Mouse (Mus musculus) E14TG2a.4 (cell line): ENCODE measurements at regions not wholly inside any gene's neighbourhood (a gene's known extent, or its start where the extent isn't known, plus 50 kb on each side); places are given as distances from the start of the nearest gene placed in this dataset.

Experiments
- H3K27me3 ChIP-seq: 2 replicates; pipeline ENCODE4 v1.6.1; 2014; ENCODE audit warnings: low read length, control low read depth; ENCODE audit not compliant: insufficient read depth
- H3K36me3 ChIP-seq: 2 replicates; pipeline ENCODE4 v1.6.1; 2014; ENCODE audit warnings: low read length, control low read depth; ENCODE audit not compliant: insufficient read depth
- H3K4me1 ChIP-seq: replicated peaks from 2 replicates; pipeline ENCODE4 v1.6.1; 2014; ENCODE audit warnings: low read depth, low read length, control low read depth
- H3K4me3 ChIP-seq: replicated peaks from 2 replicates; pipeline ENCODE4 v1.5.1; 2014; ENCODE audit warnings: mild to moderate bottlenecking, low read length
- H3K9me3 ChIP-seq: 2 replicates; pipeline ENCODE4 v1.6.1; 2014; ENCODE audit warnings: low read length, control low read depth
- CTCF ChIP-seq: conservative IDR thresholded peaks from 2 replicates; pipeline ENCODE4 v1.5.1; 2014; ENCODE audit warnings: low read length
- NANOG ChIP-seq: IDR thresholded peaks from 2 replicates; pipeline ENCODE4 v1.6.1; 2014; ENCODE audit warnings: borderline replicate concordance, low read length, mixed read lengths
- POU5F1 ChIP-seq: IDR thresholded peaks from 2 replicates; pipeline ENCODE4 v1.6.1; 2014; ENCODE audit warnings: low read length, borderline replicate concordance

DNA sequence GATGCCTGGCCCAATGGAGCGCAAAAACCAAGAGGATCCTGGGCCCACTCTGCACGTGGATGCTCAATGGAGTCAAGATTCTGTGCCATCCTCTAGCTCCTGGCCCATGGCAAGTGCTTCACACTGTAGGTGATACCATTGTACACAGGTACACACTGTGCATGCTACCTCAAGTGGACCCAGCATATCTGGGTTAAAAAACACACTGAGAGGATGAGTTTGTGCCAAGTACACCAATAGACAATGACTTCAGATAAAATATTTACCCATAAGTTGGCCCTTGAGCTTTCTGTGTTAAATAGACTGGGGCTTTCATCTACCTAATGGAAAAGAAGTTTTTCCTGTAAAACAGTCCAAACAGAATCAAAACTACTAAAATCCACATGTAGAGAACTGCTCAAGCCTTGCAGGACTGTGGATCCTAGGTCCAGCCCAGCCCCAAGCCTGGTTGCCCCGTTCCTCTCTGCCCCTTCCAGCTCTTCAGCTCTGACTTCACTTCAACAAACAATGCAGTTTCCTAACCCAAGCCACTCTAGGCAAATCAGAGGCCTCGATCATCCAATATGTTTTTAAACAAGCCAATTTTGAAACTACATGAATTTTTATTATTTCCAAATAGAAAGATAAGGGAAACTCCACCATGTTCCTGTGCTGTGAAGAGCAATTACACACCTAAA, 247.5 kb downstream of the Mreg start:
- H3K36me3 ChIP-seq = no peaks in the 10 kb centered on the region
- 0 out of 2 replicates have a peak, but pooled peaks cover 3% of the 10 kb centered on the region for H3K4me1 ChIP-seq
- TF ChIP-seq CTCF = no peak
- TF ChIP-seq POU5F1 = no peak
- TF ChIP-seq NANOG = no peak
- no peaks in the 10 kb centered on the region for H3K9me3 ChIP-seq
- H3K4me3 ChIP-seq = no peak overlapping the region
- H3K27me3 ChIP-seq = no peaks in the 10 kb centered on the region

GRCm38 (mm10) chr1:71956940-71957339, 255.2 kb downstream of the Mreg start:
- Histone ChIP-seq H3K4me3 (no peak overlapping the region), H3K27me3 (no peaks in the 10 kb centered on the region), H3K9me3 (peaks cover 17% of the 10 kb centered on the region), H3K4me1 (no peaks in the 10 kb centered on the region), H3K36me3 (no peaks in the 10 kb centered on the region)
- no peak for TF ChIP-seq CTCF
- no peak for TF ChIP-seq NANOG
- TF ChIP-seq POU5F1 = no peak

DNA sequence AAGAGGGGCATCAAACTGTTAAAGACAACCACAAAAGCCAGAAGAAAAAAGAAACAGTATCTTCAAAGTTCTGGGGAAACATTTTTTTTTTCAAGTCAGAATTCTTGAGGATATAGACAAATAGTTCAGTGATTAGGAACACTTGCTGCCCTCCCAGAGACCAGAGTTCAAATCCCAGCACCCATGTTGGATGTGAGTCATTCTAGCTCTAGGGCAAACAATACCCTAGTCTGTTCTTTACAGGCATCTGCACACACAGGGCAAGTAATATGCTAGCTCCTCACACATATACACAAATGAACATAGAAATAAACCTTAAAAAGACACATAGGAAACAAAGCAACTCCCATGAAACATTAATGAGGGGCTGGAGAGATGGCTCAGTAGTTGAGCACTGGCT, 256.8 kb downstream of the Mreg start:
- H3K4me1 ChIP-seq = no peaks in the 10 kb centered on the region
- no peak for TF ChIP-seq POU5F1
- no peak for TF ChIP-seq CTCF
- TF ChIP-seq NANOG = no peak
- no peaks in the 10 kb centered on the region for H3K36me3 ChIP-seq
- no peak overlapping the region for H3K4me3 ChIP-seq
- H3K27me3 ChIP-seq = no peaks in the 10 kb centered on the region
- peaks cover 17% of the 10 kb centered on the region for H3K9me3 ChIP-seq

- TF ChIP-seq NANOG = no peak
- TF ChIP-seq CTCF = no peak
- no peak for TF ChIP-seq POU5F1
- Histone ChIP-seq H3K4me3 (no peak overlapping the region), H3K36me3 (no peaks in the 10 kb centered on the region), H3K9me3 (peaks cover 17% of the 10 kb centered on the region), H3K27me3 (no peaks in the 10 kb centered on the region), H3K4me1 (no peaks in the 10 kb centered on the region)
Measured at GRCm38 (mm10) chr1:71953292-71953691, 258.8 kb downstream of the Mreg start.

DNA sequence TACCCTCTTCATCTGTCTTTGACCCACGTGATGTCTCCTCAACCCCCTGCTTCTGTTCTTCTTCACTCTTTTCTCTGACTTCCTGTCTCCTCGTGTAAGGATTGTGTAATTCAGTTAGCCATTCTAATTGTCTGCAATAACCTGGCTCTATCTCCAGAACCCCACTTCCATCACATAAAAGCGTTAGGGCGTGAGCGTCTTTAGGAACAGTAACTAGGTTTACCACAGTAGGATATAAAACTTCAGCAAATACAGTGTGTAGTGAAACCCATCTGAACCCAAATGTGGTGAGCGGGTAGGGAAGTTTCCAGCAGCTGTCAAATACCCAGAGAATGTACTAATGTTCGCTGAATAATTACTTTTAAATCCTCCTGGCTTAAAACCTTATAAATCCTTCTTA, 262.6 kb downstream of the Mreg start:
- Histone ChIP-seq H3K4me1 (no peaks in the 10 kb centered on the region), H3K27me3 (no peaks in the 10 kb centered on the region), H3K9me3 (no peaks in the 10 kb centered on the region), H3K36me3 (no peaks in the 10 kb centered on the region), H3K4me3 (no peak overlapping the region)
- TF ChIP-seq CTCF (no peak), NANOG (no peak), POU5F1 (no peak)

GRCm38 (mm10) chr1:71948686-71949085, 263.4 kb downstream of the Mreg start:
- no peak for TF ChIP-seq NANOG
- TF ChIP-seq POU5F1 = no peak
- no peaks in the 10 kb centered on the region for H3K27me3 ChIP-seq
- no peaks in the 10 kb centered on the region for H3K4me1 ChIP-seq
- H3K36me3 ChIP-seq = no peaks in the 10 kb centered on the region
- no peaks in the 10 kb centered on the region for H3K9me3 ChIP-seq
- H3K4me3 ChIP-seq = no peak overlapping the region

GRCm38 (mm10) chr1:71947506-71947905, 264.6 kb downstream of the Mreg start:
- no peaks in the 10 kb centered on the region for H3K4me1 ChIP-seq
- H3K36me3 ChIP-seq = no peaks in the 10 kb centered on the region
- H3K9me3 ChIP-seq = no peaks in the 10 kb centered on the region
- no peak overlapping the region for H3K4me3 ChIP-seq
- TF ChIP-seq CTCF = no peak
- no peak for TF ChIP-seq POU5F1
- no peak for TF ChIP-seq NANOG
- H3K27me3 ChIP-seq = no peaks in the 10 kb centered on the region

GRCm38 (mm10) chr1:71946911-71947310, 265.2 kb downstream of the Mreg start:
- H3K4me1 ChIP-seq = no peaks in the 10 kb centered on the region
- no peaks in the 10 kb centered on the region for H3K27me3 ChIP-seq
- H3K4me3 ChIP-seq = no peak overlapping the region
- H3K36me3 ChIP-seq = no peaks in the 10 kb centered on the region
- H3K9me3 ChIP-seq = no peaks in the 10 kb centered on the region
- TF ChIP-seq POU5F1 = no peak
- TF ChIP-seq CTCF = no peak
- no peak for TF ChIP-seq NANOG

- Histone ChIP-seq H3K4me1 (no peaks in the 10 kb centered on the region), H3K27me3 (no peaks in the 10 kb centered on the region), H3K36me3 (no peaks in the 10 kb centered on the region), H3K9me3 (no peaks in the 10 kb centered on the region), H3K4me3 (no peak overlapping the region)
- TF ChIP-seq NANOG (no peak), POU5F1 (no peak), CTCF (no peak)
Measured at GRCm38 (mm10) chr1:71945070-71945469, 267.0 kb downstream of the Mreg start.

- Histone ChIP-seq H3K27me3 (no peaks in the 10 kb centered on the region), H3K9me3 (no peaks in the 10 kb centered on the region), H3K36me3 (no peaks in the 10 kb centered on the region), H3K4me3 (no peak overlapping the region), H3K4me1 (no peaks in the 10 kb centered on the region)
- TF ChIP-seq CTCF (no peak), NANOG (no peak), POU5F1 (no peak)
Measured at GRCm38 (mm10) chr1:71944531-71944930, 267.6 kb downstream of the Mreg start.
